Mouse (Mus musculus) lung, adult 2 months (tissue): ENCODE data around the gene Rbms3.

ENCODE experiments used
- CTCF ChIP-seq: fragments of 200-500 bp; IDR thresholded peaks from 2 replicates; pipeline ENCODE4 v1.5.1; 2011; ENCODE audit warnings: mild to moderate bottlenecking, low read length, control low read depth; ENCODE audit not compliant: insufficient read depth
- POLR2A ChIP-seq: fragments of 200-500 bp; IDR thresholded peaks from 2 replicates; pipeline ENCODE4 v1.6.1; 2011; ENCODE audit warnings: low read depth, mild to moderate bottlenecking, control low read depth, low read length, borderline replicate concordance; ENCODE audit errors: extremely low read depth

DNA sequence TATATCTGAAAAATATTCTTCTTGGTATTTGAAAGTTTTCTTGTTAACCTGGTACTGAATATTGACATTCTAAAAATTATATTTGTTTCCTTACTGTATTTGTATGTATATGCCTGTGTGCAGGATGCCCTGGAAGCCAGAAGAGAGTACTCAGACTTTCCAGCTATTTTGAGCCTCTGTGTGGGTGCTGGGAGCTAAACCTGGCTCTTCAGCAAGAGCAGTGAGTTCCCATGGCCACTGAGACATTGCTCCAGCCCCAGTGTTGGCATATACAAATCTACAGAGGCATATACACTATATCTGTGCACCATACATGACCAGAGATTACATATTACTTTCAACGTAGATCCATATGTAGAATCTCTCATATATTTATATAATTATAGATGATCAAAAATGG lies 581.1 kb downstream of the Rbms3 start:
- TF ChIP-seq CTCF (no peak), POLR2A (no peak)
